Mouse (Mus musculus): Measurements from ENCODE around the gene Heg1. TPM values are rescaled to one million over a fixed set of nuclear protein-coding genes. Genes with fewer than 3 reads are reported as not detected.
A peak's percentile ranks its signal among the peaks of the same experiment; 100 is the strongest.

Gene Heg1
- 10 to 100 TPM; 28.8 to 36.7 TPM for total RNA-seq (2021)

DNA sequence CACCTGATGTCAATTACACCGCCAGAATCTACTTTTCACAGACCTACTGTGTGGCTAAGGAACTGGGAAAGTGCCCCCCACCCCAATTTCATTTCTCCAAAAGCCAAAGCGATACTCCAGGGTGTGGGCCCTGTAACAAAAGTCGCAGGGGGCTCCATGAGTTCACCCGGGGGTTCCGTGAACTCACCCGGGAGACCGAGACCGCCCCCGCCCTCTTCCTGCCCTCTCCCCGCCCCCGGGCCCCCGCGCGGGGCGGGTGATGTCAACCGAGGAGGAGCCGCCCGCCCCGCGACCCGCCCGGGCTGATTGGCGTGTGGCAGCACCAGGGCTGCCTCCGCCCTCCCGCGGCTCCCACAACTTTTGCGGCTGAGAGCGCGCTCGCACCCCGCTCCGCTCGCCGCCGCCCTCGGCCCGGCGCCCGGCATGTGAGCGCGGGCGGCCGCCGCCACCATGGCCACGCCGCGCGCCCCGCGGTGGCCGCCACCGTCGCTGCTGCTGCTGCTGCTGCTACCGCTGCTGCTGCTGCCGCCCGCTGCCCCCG, at the start of gene Heg1:
Heg1 (plus strand) TSS at position 209 of the 541 bp plus-strand sequence.
- intact Hi-C loops (cut with DNase I) = no loop called here
- DNase-seq (ENCODE audit: low spot score in 2 of 2) = peak; percentile 54 to 73

DNA sequence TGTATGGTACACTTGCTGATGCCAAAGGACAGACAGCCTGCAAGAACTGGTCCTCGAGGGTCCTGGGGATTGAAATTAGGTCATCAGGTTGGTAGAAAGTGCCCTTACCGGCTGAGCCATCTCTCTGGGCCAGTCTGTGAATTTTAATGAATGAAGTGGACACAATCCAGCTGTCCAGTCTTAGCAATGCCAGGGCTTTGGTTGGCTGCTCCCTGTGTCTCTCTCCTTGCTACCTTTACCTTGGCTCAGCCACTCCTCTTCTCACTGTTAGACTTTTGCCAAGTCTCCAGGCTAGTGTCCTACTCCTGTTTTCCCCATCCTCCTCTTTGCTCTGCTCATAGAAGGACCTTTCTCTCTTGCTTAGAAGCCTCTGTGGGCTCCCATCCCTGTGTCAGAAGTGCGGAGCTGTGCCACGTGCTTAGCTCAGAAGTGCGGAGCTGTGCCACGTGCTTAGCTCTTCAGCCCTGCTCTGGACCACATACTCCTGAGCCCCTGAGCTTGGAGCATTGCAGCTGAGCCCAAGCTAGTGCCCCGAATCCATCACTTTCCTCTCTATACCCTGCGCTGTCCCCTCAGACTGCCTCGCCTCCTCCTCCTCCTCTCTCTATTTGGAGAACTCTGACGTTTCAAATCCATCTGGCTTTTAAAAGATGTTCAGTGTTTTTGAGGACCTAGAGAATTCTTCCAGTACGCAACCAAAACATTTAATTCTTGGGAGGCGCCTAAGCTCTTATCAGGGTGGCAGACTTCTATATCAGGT, 48.2 kb upstream of the Heg1 start:
- intact Hi-C loops (cut with DNase I) = no loop called here
- peak; percentile 22 to 30 for DNase-seq (ENCODE audit: low spot score in 2 of 2)

DNA sequence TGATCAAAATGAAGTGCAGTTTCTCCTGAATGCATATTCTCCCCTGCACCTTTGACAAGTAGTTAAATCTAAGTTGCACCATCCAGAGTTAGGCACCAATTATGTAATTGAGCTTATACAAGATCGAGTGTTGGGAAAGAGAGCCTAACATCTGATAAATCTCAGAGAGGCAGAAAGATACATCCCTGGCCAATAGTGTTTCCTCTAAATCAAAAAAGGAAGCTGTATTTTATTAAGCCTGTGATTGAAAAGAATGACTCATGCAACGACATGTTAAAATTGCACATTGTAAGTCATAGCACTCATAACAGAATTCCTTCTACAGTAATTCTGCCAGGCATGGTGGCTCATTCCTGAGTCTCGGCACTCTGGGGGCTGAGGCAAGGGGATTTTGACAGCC, 42.4 kb upstream of the Heg1 start:
- DNase-seq (ENCODE audit: low spot score in 2 of 2) = no peak
- intact Hi-C loops (cut with DNase I) = no loop called here

DNA sequence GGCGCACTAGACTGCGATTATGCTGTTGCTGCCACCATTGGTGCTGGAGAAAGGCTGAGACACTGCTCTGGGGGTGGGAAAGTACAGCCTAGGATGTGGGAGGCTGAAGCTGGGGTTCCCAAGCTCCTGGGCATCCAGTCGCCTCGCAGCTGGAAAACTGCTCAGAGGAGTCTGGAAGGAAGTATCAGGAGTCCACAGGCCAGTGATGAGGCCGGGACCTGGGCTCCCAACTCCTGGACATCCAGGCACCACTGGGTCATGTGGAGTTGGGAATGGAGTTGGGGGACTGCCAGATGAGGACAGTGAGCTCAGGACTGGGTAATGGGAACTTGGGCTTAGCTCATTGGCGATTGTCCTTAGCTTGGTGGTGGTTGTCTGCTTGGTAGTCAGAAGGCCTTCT, 31.1 kb upstream of the Heg1 start:
- intact Hi-C loops (cut with DNase I) = no loop called here
- no peak for DNase-seq (ENCODE audit: low spot score in 2 of 2)

DNA sequence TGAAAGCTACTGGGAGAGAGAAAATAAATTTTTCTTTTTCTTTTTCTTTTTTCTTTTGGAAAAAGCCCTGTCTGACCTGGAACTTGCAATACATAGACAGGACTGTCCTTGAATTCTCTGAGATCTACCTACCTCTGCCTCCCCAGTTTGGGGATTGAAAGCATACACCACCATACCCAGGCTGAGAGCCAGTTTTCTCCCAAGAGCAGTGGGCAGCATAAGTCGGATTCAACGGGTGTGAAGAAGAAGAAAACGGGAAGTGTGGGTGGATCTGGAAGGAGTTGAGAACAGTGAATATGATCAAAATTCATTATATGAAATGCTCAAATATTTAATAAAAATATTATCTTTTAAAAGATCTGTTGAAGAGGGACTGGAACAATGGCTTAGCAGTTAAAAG, 28.7 kb upstream of the Heg1 start:
- intact Hi-C loops (cut with DNase I) = no loop called here
- peak; percentile 21 to 26 for DNase-seq (ENCODE audit: low spot score in 2 of 2)

DNA sequence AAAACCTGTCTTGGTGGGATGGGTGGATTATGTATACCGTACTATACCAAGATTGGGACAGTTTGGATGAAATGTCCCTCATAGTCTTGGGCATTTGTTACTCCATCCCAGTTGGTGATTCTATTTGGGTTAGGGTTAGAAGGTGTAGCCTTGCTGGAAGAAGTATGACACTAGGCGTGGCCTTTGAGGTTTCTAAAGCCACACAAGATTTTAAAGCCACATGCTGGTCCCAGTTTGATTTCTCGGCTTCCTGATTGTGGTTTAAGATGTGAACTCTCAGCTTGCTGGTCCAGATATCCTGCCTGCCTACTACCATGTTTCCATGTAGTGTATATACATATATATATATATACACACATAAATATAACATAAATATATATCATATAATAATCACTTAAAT, 27.0 kb upstream of the Heg1 start:
- DNase-seq (ENCODE audit: low spot score in 2 of 2) = no peak
- intact Hi-C loops (cut with DNase I) = no loop called here

DNA sequence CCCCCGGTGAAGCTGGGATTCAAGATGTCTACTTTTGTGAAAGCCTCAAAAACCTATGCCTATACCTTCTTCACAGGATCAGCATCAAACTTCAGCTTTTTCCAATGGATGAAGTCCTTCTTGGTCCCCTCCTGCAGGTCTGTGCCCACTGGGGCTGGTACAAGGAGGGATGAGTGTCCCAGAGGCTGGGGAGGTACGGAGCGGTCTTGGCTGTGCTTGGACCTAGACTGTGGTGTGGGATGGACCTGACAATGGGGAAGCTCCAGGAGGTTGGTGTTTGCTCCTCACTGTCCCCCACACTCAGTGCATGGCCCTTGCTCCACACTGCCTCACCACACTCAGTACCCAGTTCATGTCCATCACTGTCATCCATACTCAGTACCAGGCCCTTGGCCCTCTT, 26.0 kb upstream of the Heg1 start:
- intact Hi-C loops (cut with DNase I) = no loop called here
- no peak for DNase-seq (ENCODE audit: low spot score in 2 of 2)

DNA sequence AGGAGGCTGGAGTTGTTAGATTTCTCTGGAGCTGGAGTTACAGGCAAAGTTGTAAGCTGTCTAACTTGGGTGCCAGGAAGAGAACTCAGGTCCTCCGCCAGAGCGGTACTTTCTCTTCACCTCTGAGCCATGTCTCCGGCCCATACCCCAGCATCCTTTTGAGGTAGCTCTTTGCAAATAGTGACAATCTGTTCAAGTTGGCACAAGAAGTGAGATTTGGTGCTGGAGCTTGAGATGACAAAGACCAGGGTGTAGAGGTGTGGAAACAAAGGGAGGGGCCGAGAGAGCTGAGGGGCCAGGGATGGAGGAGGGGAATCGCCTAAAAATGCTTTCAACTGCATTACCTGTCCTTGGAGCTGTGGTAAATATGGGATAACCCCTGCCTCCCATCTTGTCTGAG, 24.6 kb upstream of the Heg1 start:
- intact Hi-C loops (cut with DNase I) = no loop called here
- DNase-seq (ENCODE audit: low spot score in 2 of 2) = no peak

DNA sequence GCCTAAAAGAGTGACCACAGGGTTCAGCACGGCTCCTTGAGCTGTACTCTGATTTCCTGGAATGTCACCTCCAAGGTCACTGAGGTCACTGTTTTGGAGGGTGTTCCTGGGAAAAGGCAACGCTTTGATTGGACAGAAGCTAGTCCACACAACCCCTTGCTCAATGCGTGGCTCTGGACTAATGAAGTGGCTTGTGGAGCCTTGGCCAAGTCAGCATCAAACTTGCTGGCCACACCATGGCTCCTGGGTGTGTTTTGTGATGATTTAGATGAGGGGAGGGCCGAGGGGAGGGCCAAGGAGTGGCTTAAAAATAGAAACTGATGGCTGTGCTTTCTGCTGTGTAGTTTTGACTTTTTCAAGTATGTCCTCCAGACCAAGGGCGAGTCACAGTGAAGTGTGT, 24.0 kb upstream of the Heg1 start:
- DNase-seq (ENCODE audit: low spot score in 2 of 2) = no peak
- intact Hi-C loops (cut with DNase I) = no loop called here

DNA sequence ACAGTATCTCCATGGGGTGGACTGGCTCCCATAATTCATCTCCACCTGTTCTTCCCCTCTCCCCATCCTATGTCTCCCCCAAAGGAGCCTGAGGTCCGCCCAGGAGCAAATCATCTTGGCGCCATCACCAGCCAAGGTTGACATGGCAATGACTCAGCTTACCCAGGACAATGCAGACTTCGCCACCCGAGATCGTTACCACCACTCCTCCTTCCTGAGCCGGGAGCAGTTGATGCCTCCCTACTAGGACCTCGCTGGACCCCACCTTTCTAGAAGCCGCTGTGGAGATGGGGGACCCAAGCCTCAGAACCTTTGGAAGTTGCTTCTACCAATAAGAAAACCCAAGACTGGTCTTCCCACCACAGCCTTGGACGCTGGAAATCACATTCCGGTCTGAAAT, 21.3 kb upstream of the Heg1 start:
- DNase-seq (ENCODE audit: low spot score in 2 of 2) = no peak
- intact Hi-C loops (cut with DNase I) = no loop called here

DNA sequence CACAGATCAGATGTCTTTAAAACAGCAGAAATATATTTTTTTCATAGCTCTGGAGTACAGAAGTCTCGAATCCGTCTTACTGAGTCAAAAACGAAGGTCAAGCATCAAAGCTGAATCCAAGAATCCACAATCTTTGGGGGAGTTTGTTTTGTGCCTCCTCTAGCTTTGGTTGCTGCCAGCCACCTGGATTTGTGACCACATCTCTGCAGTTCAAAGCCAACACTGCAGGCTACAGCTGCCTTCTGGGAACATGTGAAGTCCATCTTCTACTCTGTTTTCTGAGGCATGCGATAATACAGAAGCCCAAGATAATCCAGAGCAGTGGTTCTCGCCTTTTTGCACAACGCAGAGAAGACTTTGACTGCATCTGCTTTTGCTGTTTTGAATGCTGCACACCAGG, 17.9 kb upstream of the Heg1 start:
- no peak for DNase-seq (ENCODE audit: low spot score in 2 of 2)
- intact Hi-C loops (cut with DNase I) = no loop called here

DNA sequence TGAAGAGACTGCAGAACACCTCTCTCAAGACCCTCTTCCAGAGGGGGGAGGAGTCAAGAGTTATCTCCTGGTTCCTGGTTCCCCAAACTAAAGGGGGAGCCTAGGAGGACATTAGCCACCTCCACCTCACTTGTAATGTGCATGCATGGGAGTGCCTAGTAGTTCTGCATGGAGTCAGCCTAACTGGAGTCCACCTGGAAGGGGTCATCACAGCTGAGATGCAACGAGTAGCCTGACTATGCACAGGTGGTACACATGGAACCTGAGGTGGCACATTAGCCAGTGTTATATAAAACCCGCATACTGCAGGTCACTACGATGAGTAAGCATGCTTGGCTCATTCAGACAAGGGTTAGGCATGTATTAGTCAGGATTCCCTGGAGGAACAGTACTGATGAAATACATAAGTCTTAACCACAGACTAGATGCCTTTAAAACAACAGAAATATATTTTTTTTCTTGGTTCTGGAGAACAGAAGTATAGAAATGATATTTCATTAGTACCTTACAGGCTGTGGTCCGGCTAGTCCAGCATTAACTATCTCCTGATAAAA, 17.1 kb upstream of the Heg1 start:
- DNase-seq (ENCODE audit: low spot score in 2 of 2) = no peak
- intact Hi-C loops (cut with DNase I) = no loop called here

DNA sequence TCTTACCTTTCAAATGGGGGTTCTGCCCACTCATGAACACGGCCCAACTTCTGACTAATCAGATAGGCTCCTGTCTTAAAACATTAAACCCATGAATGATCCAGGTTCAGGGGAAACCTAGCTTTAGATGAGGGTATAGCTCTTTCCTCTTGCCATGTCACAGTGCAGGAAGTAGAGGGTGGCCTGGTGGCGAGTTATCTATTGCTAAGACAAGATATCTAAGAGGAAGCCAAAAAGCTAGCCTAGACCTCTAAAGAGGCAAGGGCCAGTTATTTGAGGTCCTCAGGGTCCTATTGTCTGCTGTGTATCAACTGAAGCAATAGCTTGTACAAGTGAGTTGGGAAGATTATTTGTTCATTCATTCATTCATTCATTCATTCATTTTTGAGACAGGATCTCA, 15.7 kb upstream of the Heg1 start:
- intact Hi-C loops (cut with DNase I) = no loop called here
- no peak for DNase-seq (ENCODE audit: low spot score in 2 of 2)

DNA sequence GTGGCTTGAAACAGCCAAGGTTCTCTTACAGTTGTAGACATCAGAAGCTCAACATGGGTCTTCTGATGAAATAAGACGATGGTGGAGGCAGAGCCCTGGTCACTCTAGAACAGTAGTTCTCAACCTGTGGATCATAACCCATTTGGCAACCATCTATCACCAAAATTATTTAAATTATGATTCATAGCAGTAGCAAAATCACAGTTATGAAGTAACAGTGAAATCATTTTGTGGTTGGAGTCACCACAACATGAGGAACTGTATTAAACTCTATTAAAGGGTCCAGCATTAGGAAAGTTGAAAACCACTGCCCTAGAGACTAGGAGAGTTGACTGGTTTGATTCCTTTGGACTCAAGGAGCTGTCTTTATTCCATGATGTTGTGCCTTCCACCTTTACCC, 15.1 kb upstream of the Heg1 start:
- no peak for DNase-seq (ENCODE audit: low spot score in 2 of 2)
- intact Hi-C loops (cut with DNase I) = no loop called here

DNA sequence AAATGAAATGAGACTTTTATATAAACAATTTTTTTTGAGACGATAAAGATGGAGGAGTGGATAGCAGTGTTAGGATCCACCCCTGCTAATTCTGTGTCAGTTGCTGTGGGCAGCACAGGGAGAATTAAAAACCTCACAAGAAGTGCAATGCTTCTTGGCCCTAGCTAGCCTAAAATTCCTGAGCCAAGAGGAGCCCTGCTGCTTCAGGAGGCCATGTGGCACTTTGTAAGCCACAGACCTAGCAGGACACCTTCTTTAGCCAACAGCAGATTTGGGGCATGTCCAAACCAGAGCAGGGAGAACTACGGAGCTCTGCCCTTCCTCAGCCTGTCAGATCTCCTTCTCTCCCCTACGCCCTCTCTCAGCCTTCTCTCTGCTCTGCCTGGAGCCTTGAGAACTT, 13.8 kb upstream of the Heg1 start:
- intact Hi-C loops (cut with DNase I) = no loop called here
- DNase-seq (ENCODE audit: low spot score in 2 of 2) = peak in 1 of 2 experiments; percentile 20

DNA sequence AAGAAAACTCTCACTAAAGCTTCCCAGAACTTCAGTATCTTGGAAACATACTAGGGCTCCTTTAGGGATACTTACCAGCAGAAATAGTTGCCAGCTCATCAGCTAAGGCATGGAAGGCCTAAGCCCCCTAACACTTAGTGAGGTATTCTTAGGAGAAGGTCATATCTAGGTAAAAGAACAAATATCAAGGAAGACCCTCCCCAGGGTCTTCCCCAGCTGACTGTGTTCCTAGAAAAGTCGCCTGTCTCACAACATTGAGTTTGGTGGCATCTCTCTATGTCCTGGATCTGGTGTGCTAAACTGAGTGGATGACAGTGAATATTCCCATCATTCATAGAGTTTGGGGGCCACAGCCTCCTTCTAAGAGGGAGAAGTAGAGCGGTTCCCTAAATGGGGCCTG, 13.2 kb upstream of the Heg1 start:
- DNase-seq (ENCODE audit: low spot score in 2 of 2) = no peak
- intact Hi-C loops (cut with DNase I) = no loop called here

DNA sequence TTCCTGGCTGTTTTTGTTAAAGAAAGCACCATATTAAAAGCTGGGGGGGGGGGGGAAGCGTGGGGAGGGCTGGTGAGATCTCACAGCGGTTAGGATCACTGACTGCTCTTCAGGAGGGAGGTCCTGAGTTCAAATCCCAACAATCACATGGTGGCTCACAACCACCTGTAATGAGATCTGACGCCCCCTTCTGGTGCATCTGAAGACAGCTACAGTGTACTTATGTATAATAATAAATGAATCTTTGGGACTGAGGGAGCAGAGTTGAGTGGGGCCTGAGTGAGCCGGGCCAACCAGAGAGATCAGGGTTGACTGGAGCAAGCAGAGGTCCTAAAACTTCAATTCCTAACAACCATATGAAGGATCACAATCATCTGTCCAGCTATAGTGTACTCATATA, 12.0 kb upstream of the Heg1 start:
- intact Hi-C loops (cut with DNase I) = no loop called here
- DNase-seq (ENCODE audit: low spot score in 2 of 2) = no peak

DNA sequence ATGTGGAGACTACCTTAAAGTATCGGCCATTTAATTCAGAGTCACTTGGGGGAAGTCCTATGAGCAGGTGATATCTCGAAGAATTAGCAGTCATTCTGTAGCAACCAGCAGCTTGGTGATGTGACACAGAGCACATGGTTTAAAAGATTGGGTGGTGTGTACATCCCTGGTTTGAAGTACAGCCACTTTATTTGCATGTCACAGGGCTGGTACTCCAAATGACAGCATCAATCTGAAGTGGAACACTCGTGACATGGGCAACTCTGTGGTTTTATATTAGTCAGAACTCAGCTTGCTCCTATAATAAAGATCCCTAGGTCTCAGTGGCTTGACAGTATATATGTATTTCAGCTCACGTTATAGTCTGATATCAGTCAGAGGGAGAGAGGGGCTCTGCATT, 11.5 kb upstream of the Heg1 start:
- intact Hi-C loops (cut with DNase I) = no loop called here
- DNase-seq (ENCODE audit: low spot score in 2 of 2) = no peak

DNA sequence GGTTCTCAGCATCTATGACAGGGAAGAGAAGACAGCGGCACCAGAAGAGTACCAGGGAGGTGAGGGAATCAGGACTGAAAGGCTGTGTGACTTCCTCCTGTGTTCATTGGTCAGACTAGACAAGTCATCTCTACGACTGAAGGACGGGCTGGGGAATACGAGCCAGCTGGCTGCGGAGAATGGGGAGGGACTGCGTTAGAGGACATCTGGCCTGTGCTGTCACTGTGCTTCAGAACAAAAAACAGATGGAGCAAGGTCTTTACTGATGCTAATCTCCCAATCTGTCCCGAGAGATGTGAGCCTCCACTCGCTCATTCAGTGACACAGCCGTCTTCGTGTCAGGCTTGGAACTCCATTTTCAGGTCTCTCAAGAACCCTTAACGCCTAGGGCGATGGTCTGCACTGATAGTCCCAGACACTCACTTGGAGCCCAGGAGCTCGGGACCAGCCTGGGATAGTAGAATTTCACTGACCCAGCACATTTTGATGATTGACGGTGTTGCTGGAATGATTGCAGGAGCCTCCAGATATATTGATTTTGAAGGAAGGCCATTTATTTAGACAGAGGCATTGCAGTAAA, 10.6 kb upstream of the Heg1 start:
- DNase-seq (ENCODE audit: low spot score in 2 of 2) = no peak
- intact Hi-C loops (cut with DNase I) = no loop called here

DNA sequence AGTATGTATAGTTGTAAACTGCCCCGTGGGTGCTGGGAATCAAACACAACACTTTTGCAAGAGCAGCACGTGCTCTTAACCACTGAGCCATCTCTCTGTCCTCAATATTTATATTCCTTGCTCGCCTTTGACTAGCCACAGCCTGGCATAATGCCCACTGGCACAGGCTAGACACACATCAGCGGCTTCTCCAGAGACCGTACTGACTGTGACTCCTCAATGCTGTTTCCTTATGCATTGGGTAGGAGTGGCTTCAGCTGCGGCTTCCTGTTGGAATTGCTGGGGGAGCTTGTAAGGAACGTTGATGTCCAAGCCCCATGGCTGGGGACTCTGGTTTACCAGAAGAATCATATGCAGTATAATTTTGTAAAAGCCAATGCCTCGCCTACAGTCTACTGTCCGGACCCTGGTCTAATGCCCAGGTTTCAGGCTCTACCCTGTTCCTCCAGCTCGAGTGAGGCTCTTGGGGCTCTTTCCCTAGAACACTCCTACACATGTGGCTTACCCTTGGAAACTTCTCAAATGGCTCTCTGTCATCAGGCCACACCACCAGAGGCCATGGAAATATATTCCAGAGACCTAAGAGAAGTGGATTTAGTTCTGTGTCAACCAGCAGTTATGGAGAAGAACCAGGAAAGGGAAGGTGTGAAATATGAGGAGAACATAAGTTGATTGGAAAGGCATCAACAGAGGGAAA, 8.9 kb upstream of the Heg1 start:
- intact Hi-C loops (cut with DNase I) = no loop called here
- DNase-seq (ENCODE audit: low spot score in 2 of 2) = no peak

DNA sequence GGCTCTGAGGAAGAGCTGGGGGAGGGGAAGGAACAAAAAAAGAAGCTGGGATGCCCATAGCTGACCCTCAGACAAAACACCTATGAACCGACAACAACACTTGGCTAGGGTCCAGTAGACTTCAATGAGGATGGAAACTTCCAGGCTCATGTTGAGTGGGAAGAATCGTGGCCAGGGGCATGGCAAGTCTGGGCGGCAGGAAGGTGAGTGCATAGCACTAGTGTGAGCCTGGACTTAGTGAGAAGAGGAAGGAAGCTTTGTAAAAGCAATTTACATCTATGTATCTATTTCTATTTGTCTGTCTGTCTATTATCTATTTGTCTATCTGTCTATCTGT, 8.4 kb upstream of the Heg1 start:
- no peak for DNase-seq (ENCODE audit: low spot score in 2 of 2)
- intact Hi-C loops (cut with DNase I) = no loop called here
